Mouse (Mus musculus): ENCODE measurements at regions not wholly inside any gene's neighbourhood (a gene's known extent, or its start where the extent isn't known, plus 50 kb on each side); places are given as distances from the start of the nearest gene placed in this dataset.

GRCm38 (mm10) chr2:72555116-72555515, 79.2 kb downstream of the Cdca7 start:
- no peak overlapping the region for H3K4me3 ChIP-seq (ENCODE audit: low read depth, low read length)
- no peak overlapping the region for H3K27ac ChIP-seq (ENCODE audit: low read depth)
- no peaks in the 10 kb centered on the region for H3K27me3 ChIP-seq (ENCODE audit: control insufficient read depth, insufficient read depth, low read length)
- 84% methylated on average over 4 of the region's 4 CpGs for WGBS
- ATAC-seq (ENCODE audit: insufficient read depth, low read depth) (no peak), DNase-seq (ENCODE audit: low spot score) (no peak)
- no peaks in the 10 kb centered on the region; the same call in 1 of the 2 replicates for H3K4me1 ChIP-seq (ENCODE audit: control insufficient read depth, insufficient read depth)
- H3K36me3 ChIP-seq (replicated peaks; ENCODE audit: control insufficient read depth, insufficient read depth, low read length): no peaks in the 10 kb centered on the region
- TF ChIP-seq EP300 (IDR thresholded peaks at IDR 0.05; ENCODE audit: low read depth): no peak
- TF ChIP-seq CTCF (IDR thresholded peaks at IDR 0.05; ENCODE audit: low read depth): no peak
- H3K4me2 ChIP-seq (ENCODE audit: low read depth, low read length): no peak overlapping the region
- no peak overlapping the region for H3K9ac ChIP-seq (replicated peaks; ENCODE audit: low read depth, low read length)
- H3K9me3 ChIP-seq (replicated peaks; ENCODE audit: control insufficient read depth, low read length): no peaks in the 10 kb centered on the region

DNA sequence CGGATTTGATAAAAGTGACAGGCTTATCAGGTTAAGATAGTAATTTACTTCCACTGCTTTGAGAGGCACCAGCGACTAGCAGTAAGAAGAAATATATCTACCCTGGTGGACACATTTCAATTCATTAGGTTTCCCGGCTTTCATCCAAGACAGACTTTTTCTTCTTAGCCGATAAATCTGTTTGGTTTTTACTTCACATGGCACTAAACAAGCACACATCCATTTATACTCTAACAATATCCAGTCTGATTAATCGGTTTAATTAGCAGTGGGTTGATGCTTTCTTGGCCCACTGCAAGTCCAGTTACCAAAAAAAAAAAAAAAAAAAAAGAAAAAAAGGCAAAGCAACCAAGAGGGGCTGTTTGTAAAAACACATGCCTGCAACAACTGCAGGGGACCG, 79.6 kb downstream of the Cdca7 start:
- 44% methylated on average over 6 of the region's 6 CpGs for WGBS
- Histone ChIP-seq H3K9me3 (replicated peaks; ENCODE audit: control insufficient read depth, low read length) (no peaks in the 10 kb centered on the region), H3K4me2 (ENCODE audit: low read depth, low read length) (no peak overlapping the region), H3K4me3 (ENCODE audit: low read depth, low read length) (no peak overlapping the region), H3K27ac (ENCODE audit: low read depth) (no peak overlapping the region), H3K27me3 (ENCODE audit: control insufficient read depth, insufficient read depth, low read length) (no peaks in the 10 kb centered on the region), H3K9ac (replicated peaks; ENCODE audit: low read depth, low read length) (no peak overlapping the region), H3K4me1 (ENCODE audit: control insufficient read depth, insufficient read depth) (no peaks in the 10 kb centered on the region; the same call in 1 of the 2 replicates), H3K36me3 (replicated peaks; ENCODE audit: control insufficient read depth, insufficient read depth, low read length) (no peaks in the 10 kb centered on the region)
- DNase-seq (ENCODE audit: low spot score) (no peak), ATAC-seq (ENCODE audit: insufficient read depth, low read depth) (no peak)
- TF ChIP-seq EP300 (IDR thresholded peaks at IDR 0.05; ENCODE audit: low read depth) (no peak), CTCF (IDR thresholded peaks at IDR 0.05; ENCODE audit: low read depth) (no peak)

DNA sequence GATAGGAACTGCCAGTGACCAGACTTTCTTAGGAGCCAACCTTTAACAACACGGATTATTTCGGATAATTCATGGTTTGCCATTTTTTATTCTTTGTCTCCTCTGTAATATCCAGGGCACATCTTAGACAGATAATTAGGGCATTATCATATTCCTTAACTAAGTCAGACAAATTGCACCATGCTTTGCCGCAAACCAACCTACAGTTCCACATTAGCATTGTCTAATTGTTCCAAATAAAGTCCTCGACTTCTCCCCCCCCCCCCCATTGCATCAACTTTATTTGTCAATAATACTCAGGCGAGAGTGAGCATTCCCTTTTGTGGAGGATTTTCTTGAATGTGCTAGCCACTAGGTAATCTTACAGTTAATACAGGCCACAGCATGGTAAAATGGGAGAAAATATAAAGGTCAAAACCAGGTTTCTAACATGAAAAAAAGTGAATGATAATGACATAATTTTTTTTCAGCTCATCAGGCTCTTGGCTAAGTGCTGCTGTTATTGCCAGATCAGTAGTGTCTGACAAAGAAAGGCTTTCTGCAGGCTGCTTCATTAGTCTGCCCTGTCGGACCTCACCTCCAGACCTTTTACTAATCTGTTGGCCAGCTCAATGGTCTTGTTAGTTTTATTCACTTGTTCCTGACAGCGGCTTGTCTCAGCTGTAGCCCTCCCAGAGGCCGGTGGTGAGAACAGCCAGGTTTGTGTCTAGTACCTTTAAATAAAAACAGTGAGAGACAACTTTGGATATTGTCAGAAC, 80.3 kb downstream of the Cdca7 start:
- no peak for TF ChIP-seq CTCF (IDR thresholded peaks at IDR 0.05; ENCODE audit: low read depth)
- no peak for TF ChIP-seq EP300 (IDR thresholded peaks at IDR 0.05; ENCODE audit: low read depth)
- Histone ChIP-seq H3K27me3 (ENCODE audit: control insufficient read depth, insufficient read depth, low read length) (no peaks in the 10 kb centered on the region), H3K4me2 (ENCODE audit: low read depth, low read length) (no peak overlapping the region), H3K4me3 (ENCODE audit: low read depth, low read length) (no peak overlapping the region), H3K4me1 (ENCODE audit: control insufficient read depth, insufficient read depth) (no peaks in the 10 kb centered on the region; the same call in 1 of the 2 replicates), H3K9me3 (replicated peaks; ENCODE audit: control insufficient read depth, low read length) (no peaks in the 10 kb centered on the region), H3K27ac (ENCODE audit: low read depth) (no peak overlapping the region), H3K36me3 (replicated peaks; ENCODE audit: control insufficient read depth, insufficient read depth, low read length) (no peaks in the 10 kb centered on the region), H3K9ac (replicated peaks; ENCODE audit: low read depth, low read length) (no peak overlapping the region)
- DNase-seq (ENCODE audit: low spot score): no peak
- no peak for ATAC-seq (ENCODE audit: insufficient read depth, low read depth)
- WGBS: 74% methylated on average over 8 of the region's 8 CpGs

- no peak for DNase-seq (ENCODE audit: low spot score)
- Histone ChIP-seq H3K4me2 (ENCODE audit: low read depth, low read length) (no peak overlapping the region), H3K36me3 (replicated peaks; ENCODE audit: control insufficient read depth, insufficient read depth, low read length) (no peaks in the 10 kb centered on the region), H3K4me3 (ENCODE audit: low read depth, low read length) (no peak overlapping the region), H3K27me3 (ENCODE audit: control insufficient read depth, insufficient read depth, low read length) (no peaks in the 10 kb centered on the region), H3K9me3 (replicated peaks; ENCODE audit: control insufficient read depth, low read length) (no peaks in the 10 kb centered on the region), H3K27ac (ENCODE audit: low read depth) (no peak overlapping the region), H3K4me1 (ENCODE audit: control insufficient read depth, insufficient read depth) (no peaks in the 10 kb centered on the region; the same call in 1 of the 2 replicates), H3K9ac (replicated peaks; ENCODE audit: low read depth, low read length) (no peak overlapping the region)
- TF ChIP-seq CTCF (IDR thresholded peaks at IDR 0.05; ENCODE audit: low read depth): no peak
- TF ChIP-seq EP300 (IDR thresholded peaks at IDR 0.05; ENCODE audit: low read depth): no peak
- no peak for ATAC-seq (ENCODE audit: insufficient read depth, low read depth)
- 60% methylated on average over 3 of the region's 3 CpGs for WGBS
Observed at GRCm38 (mm10) chr2:72557161-72557560, 81.2 kb downstream of the Cdca7 start.

DNA sequence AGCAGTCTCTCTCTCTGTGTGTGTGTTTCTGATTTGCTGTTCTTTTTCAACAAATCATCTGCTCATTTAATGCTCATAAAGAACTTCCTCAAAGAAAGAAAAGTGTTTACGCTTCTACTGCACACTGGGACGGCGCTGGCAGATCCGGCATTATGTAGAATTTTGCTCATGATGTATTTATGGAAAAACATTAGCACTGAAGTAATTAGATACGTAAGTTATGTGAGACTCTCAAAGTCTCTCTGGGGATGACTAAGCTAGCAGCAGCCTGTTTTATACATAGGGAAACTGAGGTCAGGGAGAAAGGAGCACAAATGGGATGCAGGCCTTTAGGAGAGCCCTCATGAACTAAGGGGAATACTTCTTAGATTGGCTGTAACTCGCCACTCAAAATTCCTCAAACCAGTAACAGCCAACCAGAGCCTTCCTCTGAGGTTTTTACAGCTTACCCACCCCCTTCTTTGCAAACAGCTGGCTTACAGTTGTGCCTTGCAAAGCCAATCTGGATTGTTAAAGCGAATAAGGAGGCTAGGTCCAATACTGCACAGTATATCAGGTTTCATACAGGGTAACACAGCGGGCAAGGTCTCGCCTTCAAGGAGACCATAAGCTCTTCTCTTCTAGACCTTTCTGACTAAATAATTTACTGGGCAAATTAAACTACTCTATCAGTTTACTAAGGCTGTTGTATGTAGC, 81.8 kb downstream of the Cdca7 start:
- no peak overlapping the region for H3K4me3 ChIP-seq (ENCODE audit: low read depth, low read length)
- H3K36me3 ChIP-seq (replicated peaks; ENCODE audit: control insufficient read depth, insufficient read depth, low read length): no peaks in the 10 kb centered on the region
- no peak overlapping the region for H3K27ac ChIP-seq (ENCODE audit: low read depth)
- no peak overlapping the region for H3K4me2 ChIP-seq (ENCODE audit: low read depth, low read length)
- no peak overlapping the region for H3K9ac ChIP-seq (replicated peaks; ENCODE audit: low read depth, low read length)
- no peaks in the 10 kb centered on the region for H3K27me3 ChIP-seq (ENCODE audit: control insufficient read depth, insufficient read depth, low read length)
- DNase-seq (ENCODE audit: low spot score): no peak
- no peaks in the 10 kb centered on the region; the same call in 1 of the 2 replicates for H3K4me1 ChIP-seq (ENCODE audit: control insufficient read depth, insufficient read depth)
- no peak for ATAC-seq (ENCODE audit: insufficient read depth, low read depth)
- 80% methylated on average over 9 of the region's 9 CpGs for WGBS
- TF ChIP-seq CTCF (IDR thresholded peaks at IDR 0.05; ENCODE audit: low read depth) (no peak), EP300 (IDR thresholded peaks at IDR 0.05; ENCODE audit: low read depth) (no peak)
- no peaks in the 10 kb centered on the region for H3K9me3 ChIP-seq (replicated peaks; ENCODE audit: control insufficient read depth, low read length)

Measured in heart, postnatal 0 days (tissue).